Mouse (Mus musculus): ENCODE data around the gene Gm3476. TPM values are rescaled to one million over a fixed set of nuclear protein-coding genes. Genes with fewer than 3 reads are reported as not detected.
"Not testable (repeated sequence)": the region's sequence is repeated elsewhere in the genome, so short reads cannot be mapped to it uniquely, and the experiment has no call there.

Gm3476 gene
- total RNA-seq (2021) = not detected in 2 replicates
- long read RNA-seq = 0 reads

DNA sequence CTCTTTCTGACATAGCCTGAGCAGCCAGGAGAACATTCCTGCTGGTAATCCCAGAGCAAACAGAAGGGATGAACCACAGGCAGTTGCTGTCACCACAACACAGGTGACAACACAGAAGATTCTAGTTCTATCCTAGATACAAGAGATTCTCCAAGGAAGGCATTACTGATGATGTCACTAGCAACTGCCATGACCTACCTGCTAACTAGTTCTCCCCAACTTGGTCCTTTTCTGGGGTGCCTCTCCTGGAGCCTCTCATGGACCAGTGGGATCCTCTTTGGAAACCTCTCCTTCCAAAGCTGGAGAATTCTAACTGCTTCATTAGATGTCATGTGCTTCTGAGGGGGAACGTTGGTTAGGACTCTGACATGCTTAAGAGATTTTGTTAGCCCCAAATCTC is at the start of gene Gm3476:
TSS of gene Gm3476 (minus strand) at position 101 of the 400 bp plus-strand sequence.
- not testable (repeated sequence) for DNase-seq

DNA sequence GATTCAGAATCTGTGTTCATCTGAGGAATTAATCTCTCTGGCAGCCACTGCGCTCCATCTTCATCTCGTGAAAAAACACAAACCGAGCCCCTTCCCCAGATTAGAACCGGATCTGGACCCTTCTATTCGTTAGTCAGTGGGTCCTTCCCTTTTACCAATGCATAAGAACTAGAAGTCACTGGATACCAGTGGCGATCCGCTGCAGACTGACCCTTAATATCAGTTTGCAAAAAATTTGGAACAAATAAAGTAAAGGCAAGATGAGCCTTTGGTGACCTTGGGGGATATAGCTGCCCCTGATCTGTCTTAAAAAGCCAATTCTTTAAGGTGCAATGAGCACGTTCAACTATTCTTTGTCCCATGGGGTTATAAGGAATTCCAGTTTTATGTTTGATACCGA is 37.9 kb upstream of the Gm3476 start:
- not testable (repeated sequence) for DNase-seq

DNA sequence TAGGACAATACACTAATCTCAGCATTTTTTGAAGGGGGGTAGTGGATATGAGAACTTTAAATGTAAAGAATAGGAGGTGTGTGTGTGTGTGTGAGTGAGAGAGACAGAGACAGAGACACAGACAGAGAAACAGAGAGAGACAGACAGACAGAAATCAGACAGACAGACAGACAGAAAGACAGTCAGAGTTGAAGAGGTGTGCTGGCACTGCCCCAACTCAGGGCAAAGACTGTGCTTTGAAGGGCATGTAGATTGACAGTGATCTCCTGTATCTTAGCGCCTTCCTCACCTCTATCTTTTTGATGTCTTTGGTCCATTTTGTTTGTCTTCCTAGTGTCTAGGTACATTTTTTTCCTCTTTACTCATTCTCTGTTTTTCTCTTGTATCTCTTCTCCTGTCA is 35.5 kb upstream of the Gm3476 start:
- not testable (repeated sequence) for DNase-seq

DNA sequence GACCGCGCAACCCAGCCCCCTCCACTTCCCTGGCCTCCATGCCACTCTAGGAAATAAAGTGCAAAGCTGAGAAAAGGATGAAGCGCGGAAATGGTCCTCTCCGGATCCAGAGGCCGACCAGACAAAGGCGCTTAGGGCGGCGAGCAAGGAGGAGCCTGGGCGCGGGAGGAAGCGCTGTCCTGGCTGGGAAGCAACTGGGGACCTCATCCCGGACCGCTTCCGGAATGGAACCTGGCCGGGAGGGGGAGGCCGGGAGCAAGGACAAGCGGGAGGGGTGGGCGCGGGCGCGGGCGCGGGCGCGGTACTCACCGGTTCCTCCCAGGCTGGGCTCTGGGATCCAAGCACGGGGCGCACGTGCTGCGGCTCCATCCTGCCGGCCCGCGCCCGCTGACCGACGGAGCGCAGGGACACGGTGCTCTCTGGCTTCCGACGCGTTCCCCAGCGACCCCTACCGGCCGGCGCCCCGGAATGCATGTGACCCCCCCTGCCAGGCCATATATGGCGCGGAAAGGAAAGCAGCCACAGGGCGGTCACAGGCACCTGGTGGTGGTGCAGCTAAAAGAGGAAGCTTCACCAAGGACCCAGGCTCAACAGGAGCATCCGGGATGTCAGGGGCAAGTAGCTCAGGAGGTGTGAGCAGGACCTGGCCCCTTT is 17.2 kb downstream of the Gm3476 start, which contains the start of gene Gm3468:
TSS of gene Gm3468 (minus strand) at position 394 of the 654 bp plus-strand sequence.
- DNase-seq = peak; percentile 24

DNA sequence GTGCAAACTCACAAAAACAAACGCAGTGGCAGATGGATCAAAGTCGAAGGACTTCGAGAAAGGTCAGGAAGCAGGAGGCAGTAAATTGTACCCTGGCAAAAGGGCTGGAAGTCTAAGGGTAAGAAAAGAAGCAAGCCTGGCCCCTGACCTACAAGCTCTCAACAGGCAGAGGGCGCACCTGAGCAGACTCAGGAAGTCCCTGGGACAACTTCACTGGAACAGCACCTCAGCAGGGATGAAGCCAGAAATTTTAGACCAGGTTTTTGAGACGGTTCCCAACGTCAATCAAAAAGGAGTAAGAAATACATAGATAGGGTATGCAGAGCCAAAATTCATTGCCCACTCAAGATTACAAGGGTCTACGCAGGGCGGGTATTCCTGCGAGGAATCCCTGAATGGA is 18.1 kb downstream of the Gm3476 start:
- not testable (repeated sequence) for DNase-seq

DNA sequence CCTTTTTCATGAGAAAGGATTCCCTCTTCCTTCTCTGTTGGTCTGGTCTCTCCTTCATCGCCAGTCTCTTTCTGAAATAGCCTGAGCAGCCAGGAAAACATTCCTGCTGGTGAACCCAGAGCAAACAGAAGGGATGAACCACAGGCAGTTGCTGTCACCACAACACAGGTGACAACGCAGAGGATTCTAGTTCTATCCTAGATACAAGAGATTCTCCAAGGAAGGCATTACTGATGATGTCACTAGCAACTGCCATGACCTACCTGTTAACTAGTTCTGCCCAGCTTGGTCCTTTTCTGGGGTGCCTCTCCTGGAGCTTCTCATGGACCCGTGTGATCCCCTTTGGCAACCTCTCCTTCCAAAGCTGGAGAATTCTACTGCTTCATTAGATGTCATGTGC is 31.8 kb downstream of the Gm3476 start, which contains the start of gene Gm8206:
TSS of gene Gm8206 (minus strand) at position 101 of the 400 bp plus-strand sequence.
- not testable (repeated sequence) for DNase-seq

DNA sequence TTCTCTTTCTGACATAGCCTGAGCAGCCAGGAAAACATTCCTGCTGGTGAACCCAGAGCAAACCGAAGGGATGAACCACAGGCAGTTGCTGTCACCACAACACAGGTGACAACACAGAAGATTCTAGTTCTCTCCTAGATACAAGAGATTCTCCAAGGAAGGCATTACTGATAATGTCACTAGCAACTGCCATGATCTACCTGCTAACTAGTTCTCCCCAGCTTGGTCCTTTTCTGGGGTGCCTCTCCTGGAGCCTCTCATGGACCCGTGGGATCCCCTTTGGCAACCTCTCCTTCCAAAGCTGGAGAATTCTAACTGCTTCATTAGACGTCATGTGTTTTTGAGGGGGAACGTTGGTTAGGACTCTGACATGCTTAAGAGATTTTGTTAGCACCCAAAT is 67.4 kb downstream of the Gm3476 start, which contains the start of gene Gm6337:
TSS of gene Gm6337 (minus strand) at position 101 of the 400 bp plus-strand sequence.
- not testable (repeated sequence) for DNase-seq

Other genes starting within 250 kb of the Gm3476 start
- not detected in 2 replicates for gene Gm8237, start 245.4 kb downstream of the Gm3476 start, total RNA-seq (2021)
- not detected in 2 replicates for gene Gm3248, start 164.1 kb downstream of the Gm3476 start, total RNA-seq (2021)
- not detected in 2 replicates for gene Gm3453, start 146.7 kb downstream of the Gm3476 start, total RNA-seq (2021)
- gene Gm6337, start 67.5 kb downstream of the Gm3476 start, total RNA-seq (2021) = not detected in 2 replicates
- gene Gm8206, start 31.9 kb downstream of the Gm3476 start, total RNA-seq (2021) = not detected in 2 replicates
- gene Gm3468, start 17.1 kb downstream of the Gm3476 start, total RNA-seq (2021) = 0.64 TPM in 1 of 2 replicates, not detected in the other
- 0.18 TPM in 1 of 2 replicates, not detected in the other for gene Gm21560, start 93.5 kb upstream of the Gm3476 start, total RNA-seq (2021)
- gene Gm3411, start 161.4 kb upstream of the Gm3476 start, total RNA-seq (2021) = 0.24 TPM in 1 of 2 replicates, not detected in the other
- gene Gm21103, start 179.0 kb upstream of the Gm3476 start, total RNA-seq (2021) = not detected in 2 replicates
- not detected in 2 replicates for gene Gm3618, start 217.9 kb upstream of the Gm3476 start, total RNA-seq (2021)